Mouse (Mus musculus): ENCODE measurements around the gene Spred2.

The Spred2 gene

GRCm38 (mm10) chr11:19923888-19924756, at the start of gene Spred2:
TSS of gene Spred2 (plus strand) at chr11:19924375.
- DNase-seq = peak; percentile 86

- no peak for DNase-seq
Measured at GRCm38 (mm10) chr11:19875551-19875950, 48.6 kb upstream of the Spred2 start.

- no peak for DNase-seq
Measured at GRCm38 (mm10) chr11:19875964-19876363, 48.2 kb upstream of the Spred2 start.

- no peak for DNase-seq
Measured at GRCm38 (mm10) chr11:19877239-19877915, 46.8 kb upstream of the Spred2 start.

- DNase-seq = no peak
Measured at GRCm38 (mm10) chr11:19881342-19881741, 42.8 kb upstream of the Spred2 start.

- DNase-seq = no peak
Measured at GRCm38 (mm10) chr11:19890700-19891406, 33.3 kb upstream of the Spred2 start.

GRCm38 (mm10) chr11:19893233-19893632, 30.9 kb upstream of the Spred2 start:
- no peak for DNase-seq

- peak; percentile 88 for DNase-seq
Measured at GRCm38 (mm10) chr11:19899621-19900020, 24.6 kb upstream of the Spred2 start.

GRCm38 (mm10) chr11:19900712-19901111, 23.5 kb upstream of the Spred2 start:
- DNase-seq = peak; percentile 56

GRCm38 (mm10) chr11:19911216-19911615, 13.0 kb upstream of the Spred2 start:
- DNase-seq = no peak

GRCm38 (mm10) chr11:19912179-19912578, 12.0 kb upstream of the Spred2 start:
- no peak for DNase-seq

- no peak for DNase-seq
Measured at GRCm38 (mm10) chr11:19912661-19913060, 11.5 kb upstream of the Spred2 start.

GRCm38 (mm10) chr11:19913761-19914160, 10.4 kb upstream of the Spred2 start:
- DNase-seq = no peak

- DNase-seq = peak; percentile 53
Measured at GRCm38 (mm10) chr11:19917381-19918245, 6.6 kb upstream of the Spred2 start.

GRCm38 (mm10) chr11:19918246-19918540, 6.0 kb upstream of the Spred2 start:
- no peak for DNase-seq

- no peak for DNase-seq
Measured at GRCm38 (mm10) chr11:19919460-19919784, 4.8 kb upstream of the Spred2 start.

GRCm38 (mm10) chr11:19919785-19920671, 4.1 kb upstream of the Spred2 start:
- DNase-seq = peak; percentile 86

- DNase-seq = no peak
Measured at GRCm38 (mm10) chr11:19921723-19922122, 2.5 kb upstream of the Spred2 start.

GRCm38 (mm10) chr11:19922208-19922607, 2.0 kb upstream of the Spred2 start:
- DNase-seq = no peak

GRCm38 (mm10) chr11:19924757-19925148, 578 bp downstream of the Spred2 start:
- no peak for DNase-seq

- peak; percentile 85 for DNase-seq
Measured at GRCm38 (mm10) chr11:19925149-19925975, 1.2 kb downstream of the Spred2 start.

Measured in cerebellum, adult 8-10 months (tissue).